Mouse (Mus musculus) spleen, adult 12 weeks (tissue): Measurements from ENCODE around the gene Fetub.
"Not testable (repeated sequence)": the region's sequence is repeated elsewhere in the genome, so short reads cannot be mapped to it uniquely, and the experiment has no call there.

Source experiments
- DNase-seq: peaks from one replicate; pipeline ENCODE4 v3.0.0; 2022; ENCODE audit warnings: low spot score

Fetub gene

GRCm38 (mm10) chr16:22909290-22909689 is 8.8 kb upstream of the Fetub start:
- no peak for DNase-seq

- no peak for DNase-seq
Observed at GRCm38 (mm10) chr16:22911986-22912385, 6.1 kb upstream of the Fetub start.

GRCm38 (mm10) chr16:22912886-22913285 is 5.2 kb upstream of the Fetub start:
- DNase-seq = no peak

- no peak for DNase-seq
Observed at GRCm38 (mm10) chr16:22914276-22914675, 3.9 kb upstream of the Fetub start.

- no peak for DNase-seq
Observed at GRCm38 (mm10) chr16:22918664-22919312, 654 bp downstream of the Fetub start.

GRCm38 (mm10) chr16:22919971-22920854 is 2.1 kb downstream of the Fetub start:
- no peak for DNase-seq

- no peak for DNase-seq
Observed at GRCm38 (mm10) chr16:22921761-22922160, 3.6 kb downstream of the Fetub start.

- no peak for DNase-seq
Observed at GRCm38 (mm10) chr16:22922433-22922832, 4.3 kb downstream of the Fetub start.

GRCm38 (mm10) chr16:22929575-22929974 is 11.4 kb downstream of the Fetub start:
- no peak for DNase-seq

GRCm38 (mm10) chr16:22931431-22932200 is 13.5 kb downstream of the Fetub start:
- DNase-seq = no peak

GRCm38 (mm10) chr16:22937631-22938030 is 19.5 kb downstream of the Fetub start:
- no peak for DNase-seq

GRCm38 (mm10) chr16:22938541-22938940 is 20.4 kb downstream of the Fetub start:
- no peak for DNase-seq

GRCm38 (mm10) chr16:22939120-22939695 is 21.1 kb downstream of the Fetub start:
- DNase-seq = no peak

- DNase-seq = not testable (repeated sequence)
Observed at GRCm38 (mm10) chr16:22941825-22942476, 23.8 kb downstream of the Fetub start.

- DNase-seq = no peak
Observed at GRCm38 (mm10) chr16:22947371-22947770, 29.2 kb downstream of the Fetub start.

- DNase-seq = no peak
Observed at GRCm38 (mm10) chr16:22950840-22951395, 32.8 kb downstream of the Fetub start, which contains the start of gene Hrg. Hrg (plus strand) TSS chr16:22951072.

- DNase-seq = no peak
Observed at GRCm38 (mm10) chr16:22953069-22953468, 34.9 kb downstream of the Fetub start.

GRCm38 (mm10) chr16:22955397-22956084 is 37.4 kb downstream of the Fetub start:
- DNase-seq = no peak

GRCm38 (mm10) chr16:22956085-22956439 is 37.9 kb downstream of the Fetub start:
- no peak for DNase-seq

- no peak for DNase-seq
Observed at GRCm38 (mm10) chr16:22961073-22961472, 42.9 kb downstream of the Fetub start.

GRCm38 (mm10) chr16:22962256-22962655 is 44.1 kb downstream of the Fetub start:
- no peak for DNase-seq
